ENCODE assay signal across 14 mouse cellular contexts in genomic region chr6:129557298-129558023, GRCm38 (mm10). TPM values are rescaled to one million over a fixed set of nuclear protein-coding genes. Genes with fewer than 3 reads are reported as not detected.
A peak's percentile ranks its signal among the peaks of the same experiment; 100 is the strongest.
DNase-seq lines count a peak whose midpoint lies in the region; ATAC-seq lines count a peak whose summit lies in the region.
"Had no signal": no experiment of that assay in that cellular context is flagged by ENCODE, and none has a peak within 500 bp of the region (broad histone marks: within the 10 kb centered on the region; RNA-seq: fewer than 3 reads in every experiment).

No protein-coding gene starts in this region.

- no peaks in the 10 kb centered on the region for H3K36me3 ChIP-seq in hindbrain, embryonic 13.5 days
- H3K36me3 ChIP-seq in midbrain, embryonic 10.5 days, result no peaks in the 10 kb centered on the region
- H3K36me3 ChIP-seq: limb, embryonic 15.5 days had no signal

- peak; percentile 67 for DNase-seq in 3T3-L1 (ENCODE audit: low read depth, low spot score)
- peak; percentile 65 for DNase-seq in c-Kit-positive CD71-positive TER-119-positive erythroid progenitor cells, embryonic 14.5 days (ENCODE audit: low spot score)
- peak; percentile 41 for DNase-seq in midbrain, embryonic 10.5 days (ENCODE audit: low spot score)
- DNase-seq in ovary, postnatal 10 days (ENCODE audit: low spot score), result no peak
- DNase-seq in urinary bladder, adult 18-20 months (ENCODE audit: low spot score in 2 of 2), result no peak
- DNase-seq in urinary bladder, postnatal 4 days (ENCODE audit: low spot score in 2 of 2), result no peak
- DNase-seq in frontal cortex, postnatal 14 days (ENCODE audit: low spot score in 2 of 2), result no peak
- DNase-seq: cerebellum, adult 8-10 months had no signal

- no peak overlapping the region for H3K27ac ChIP-seq in hindbrain, embryonic 13.5 days
- H3K27ac ChIP-seq in midbrain, embryonic 10.5 days (replicated peaks), result peak overlapping the region; percentile 72
- H3K27ac ChIP-seq: limb, embryonic 15.5 days had no signal

- ATAC-seq in hindbrain, embryonic 13.5 days (ENCODE audit: low FRiP score), result peak; percentile 23; the same call in 1 of the 2 replicates

- no peaks in the 10 kb centered on the region for H3K27me3 ChIP-seq in hindbrain, embryonic 13.5 days
- no peaks in the 10 kb centered on the region for H3K27me3 ChIP-seq in midbrain, embryonic 10.5 days (ENCODE audit: low read depth, poor library complexity, severe bottlenecking)
- H3K27me3 ChIP-seq: limb, embryonic 15.5 days had no signal

- H3K4me2 ChIP-seq in hindbrain, embryonic 13.5 days, result no peak overlapping the region
- H3K4me2 ChIP-seq: limb, embryonic 15.5 days had no signal

- 0 out of 2 replicates have a peak, but pooled peaks cover 3% of the 10 kb centered on the region for H3K4me1 ChIP-seq in hindbrain, embryonic 13.5 days (replicated peaks)
- peaks cover 20% of the 10 kb centered on the region for H3K4me1 ChIP-seq in midbrain, embryonic 10.5 days
- H3K4me1 ChIP-seq: limb, embryonic 15.5 days had no signal

- H3K9me3 ChIP-seq in hindbrain, embryonic 13.5 days, result no peaks in the 10 kb centered on the region
- H3K9me3 ChIP-seq in midbrain, embryonic 10.5 days (replicated peaks), result no peaks in the 10 kb centered on the region
- H3K9me3 ChIP-seq: limb, embryonic 15.5 days had no signal

- no peak overlapping the region for H3K9ac ChIP-seq in hindbrain, embryonic 13.5 days
- H3K9ac ChIP-seq: limb, embryonic 15.5 days had no signal

- no peak overlapping the region for H3K4me3 ChIP-seq in hindbrain, embryonic 13.5 days
- H3K4me3 ChIP-seq in midbrain, embryonic 10.5 days, result no peak overlapping the region
- H3K4me3 ChIP-seq: limb, embryonic 15.5 days; myocyte had no signal

RNA-seq across cellular contexts. Expression of gene Klre1, which starts 20.2 kb away (rescaled TPM):
- polyA plus RNA-seq in hindbrain, embryonic 13.5 days (2015; fragmentation: Nextera tagmentation; extraction: Ambion mirVana), result 0.10 TPM in 1 of 2 replicates, not detected in the other
- not detected in 2 replicates for polyA plus RNA-seq in midbrain, embryonic 10.5 days (2016; fragmentation: Nextera tagmentation; extraction: Ambion mirVana)
- polyA plus RNA-seq: heart, embryonic 16.5 days; limb, embryonic 15.5 days; myocyte had no signal

RNA-seq across cellular contexts. Expression of gene Gabarapl1, which starts 24.5 kb away (rescaled TPM):
- 175 and 180 TPM in 2 replicates for polyA plus RNA-seq in hindbrain, embryonic 13.5 days (2015; fragmentation: Nextera tagmentation; extraction: Ambion mirVana)
- polyA plus RNA-seq in midbrain, embryonic 10.5 days (2016; fragmentation: Nextera tagmentation; extraction: Ambion mirVana), result 47.1 and 59.3 TPM in 2 replicates

RNA-seq across cellular contexts. Expression of gene Klrd1, which starts 34.1 kb away (rescaled TPM):
- not detected in 2 replicates for polyA plus RNA-seq in hindbrain, embryonic 13.5 days (2015; fragmentation: Nextera tagmentation; extraction: Ambion mirVana)
- polyA plus RNA-seq in midbrain, embryonic 10.5 days (2016; fragmentation: Nextera tagmentation; extraction: Ambion mirVana), result 0.14 TPM in 1 of 2 replicates, not detected in the other
- polyA plus RNA-seq: limb, embryonic 15.5 days; myocyte had no signal

RNA-seq across cellular contexts. Expression of gene Tmem52b, which starts 45.1 kb away (rescaled TPM):
- not detected in 2 replicates for polyA plus RNA-seq in hindbrain, embryonic 13.5 days (2015; fragmentation: Nextera tagmentation; extraction: Ambion mirVana)
- polyA plus RNA-seq in midbrain, embryonic 10.5 days (2016; fragmentation: Nextera tagmentation; extraction: Ambion mirVana), result not detected in 2 replicates
- polyA plus RNA-seq: frontal cortex, adult 2 months; myocyte; urinary bladder, adult 2 months had no signal

RNA-seq across cellular contexts. Expression of gene Olr1, which starts 50.5 kb away (rescaled TPM):
- polyA plus RNA-seq in hindbrain, embryonic 13.5 days (2015; fragmentation: Nextera tagmentation; extraction: Ambion mirVana), result not detected in 2 replicates
- 0.10 TPM in 1 of 2 replicates, not detected in the other for polyA plus RNA-seq in midbrain, embryonic 10.5 days (2016; fragmentation: Nextera tagmentation; extraction: Ambion mirVana)
- polyA plus RNA-seq: limb, embryonic 15.5 days had no signal

Comparison
In these comparisons a context has a peak if more than half of its experiments do, and no peak if none do; other contexts are left out.
1. DNase-seq: peak in 3T3-L1 (single experiment), c-Kit-positive CD71-positive TER-119-positive erythroid progenitor cells, embryonic 14.5 days (single experiment) and midbrain, embryonic 10.5 days (single experiment); none in ovary, postnatal 10 days (single experiment), urinary bladder, adult 18-20 months (0 of 2), urinary bladder, postnatal 4 days (0 of 2) and frontal cortex, postnatal 14 days (0 of 2).